Mouse (Mus musculus): Measurements from ENCODE around the gene Ptgfr.

Ptgfr gene

DNA sequence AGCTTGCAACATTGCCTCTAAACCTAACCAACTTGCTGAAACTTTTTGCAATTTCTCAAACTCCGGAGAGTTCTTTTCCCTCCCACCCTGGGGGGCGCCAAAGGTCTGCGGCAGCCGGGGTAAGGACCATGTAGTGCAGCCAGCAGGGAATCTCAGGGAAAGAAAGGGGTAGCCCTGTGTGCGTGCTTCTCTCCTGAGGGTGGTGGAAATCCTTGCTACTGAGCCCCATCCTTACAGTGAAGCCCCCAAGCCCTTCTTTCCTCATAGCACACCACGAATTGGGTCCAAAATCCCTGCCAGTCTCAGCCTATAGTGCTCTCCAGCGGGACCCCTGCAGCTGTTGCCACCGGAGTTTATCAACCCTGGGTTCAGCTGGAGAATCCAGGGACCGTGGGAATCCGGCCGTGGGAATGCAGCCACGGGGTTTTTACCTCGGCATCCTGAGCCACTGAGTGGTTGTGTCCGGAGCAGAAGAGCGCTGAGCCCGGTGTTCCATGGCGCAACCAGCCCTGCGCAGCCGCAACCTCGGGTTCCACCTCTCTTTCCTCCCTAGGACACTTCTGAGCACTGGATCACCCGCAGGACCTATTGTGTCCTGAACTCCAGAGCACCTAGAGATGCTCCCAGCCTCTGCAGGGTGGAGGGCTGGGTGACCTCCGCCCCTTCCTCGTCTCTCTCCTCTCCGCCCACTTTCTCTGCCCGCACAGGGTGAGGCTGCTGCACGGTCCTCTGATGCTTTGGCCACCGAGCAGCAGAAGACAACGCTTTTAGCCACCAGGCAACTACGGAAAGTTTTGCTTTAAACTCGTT is at the start of gene Ptgfr:
Gene Ptgfr, minus strand, starts transcription at position 760 of the 810 bp plus-strand sequence.
- peak; percentile 48 for DNase-seq (ENCODE audit: low read depth, low spot score)

DNA sequence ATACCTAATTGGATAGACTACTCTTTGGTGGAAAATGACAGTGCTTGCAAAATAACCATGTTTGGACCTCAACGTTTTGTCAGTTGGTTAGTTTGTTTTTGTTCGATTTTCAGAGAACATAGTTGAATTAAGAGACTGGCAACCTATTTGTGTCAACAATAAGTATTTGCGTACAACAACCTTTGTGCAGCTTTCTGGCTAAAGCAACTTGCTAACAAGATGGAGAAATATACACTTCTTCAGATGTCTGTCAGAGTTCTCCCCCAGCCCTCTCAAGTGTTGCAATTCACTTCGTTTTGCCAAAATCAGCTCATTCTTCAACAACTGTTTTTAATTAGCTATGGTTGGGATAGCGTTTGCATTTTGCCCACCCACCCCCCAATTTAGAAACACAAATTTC is 46.5 kb upstream of the Ptgfr start:
- DNase-seq (ENCODE audit: low read depth, low spot score), result no peak

DNA sequence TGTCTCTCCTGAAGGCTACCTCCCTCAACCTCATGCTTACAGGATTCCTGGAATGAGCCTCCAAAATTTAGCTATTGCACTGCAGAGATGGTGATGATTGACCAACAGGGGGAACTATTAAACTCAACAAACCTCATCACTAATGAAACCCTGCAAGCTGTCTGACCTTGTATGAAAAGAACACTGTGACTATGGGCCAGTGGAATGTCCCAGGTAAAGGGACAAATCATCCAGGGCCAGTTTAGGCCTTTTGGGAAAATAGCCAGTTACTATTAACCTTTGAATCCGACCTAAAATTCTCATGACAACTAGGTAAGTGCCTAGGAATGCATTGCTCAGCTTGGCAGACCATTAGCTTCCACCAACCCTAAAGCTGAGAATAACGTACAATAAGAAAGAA is 42.6 kb upstream of the Ptgfr start:
- no peak for DNase-seq (ENCODE audit: low read depth, low spot score)

DNA sequence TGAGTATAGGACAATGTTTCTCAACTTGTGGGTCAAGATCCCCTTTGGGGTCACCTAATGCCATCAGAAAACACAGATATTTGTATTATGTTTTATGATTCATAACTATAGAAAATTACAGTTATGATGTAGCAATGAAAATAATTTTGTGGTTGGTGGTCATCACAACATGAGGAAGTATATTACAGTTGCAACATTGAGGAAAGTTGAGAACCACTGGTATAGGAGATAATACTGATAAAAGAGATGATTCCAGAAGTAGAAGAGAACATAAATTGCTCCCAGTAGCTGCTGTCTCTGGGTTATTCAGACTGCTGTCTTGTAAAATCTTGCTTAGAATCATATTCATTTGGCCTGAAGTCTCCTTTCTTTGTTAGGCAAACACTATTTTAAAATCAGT is 31.5 kb upstream of the Ptgfr start:
- DNase-seq (ENCODE audit: low read depth, low spot score), result no peak

DNA sequence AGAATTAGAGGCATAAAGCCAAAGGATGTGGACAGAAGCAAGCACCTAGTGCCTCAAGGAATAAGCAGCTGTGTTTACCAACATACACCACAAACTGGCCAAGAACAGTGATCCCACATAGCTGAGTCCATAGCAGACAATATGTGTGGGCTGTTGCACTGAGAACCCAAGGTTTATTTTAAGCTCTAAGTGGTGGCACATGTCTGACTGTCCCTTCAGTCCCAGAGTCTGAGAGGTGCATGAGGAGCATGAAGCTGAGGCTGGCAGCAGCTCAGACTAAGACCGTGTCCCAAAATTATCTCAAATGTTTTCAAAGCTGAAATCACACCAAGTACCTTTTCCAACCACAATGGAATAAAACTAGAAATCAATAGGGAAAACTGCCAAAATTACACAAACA is 13.9 kb upstream of the Ptgfr start:
- no peak for DNase-seq (ENCODE audit: low read depth, low spot score)

DNA sequence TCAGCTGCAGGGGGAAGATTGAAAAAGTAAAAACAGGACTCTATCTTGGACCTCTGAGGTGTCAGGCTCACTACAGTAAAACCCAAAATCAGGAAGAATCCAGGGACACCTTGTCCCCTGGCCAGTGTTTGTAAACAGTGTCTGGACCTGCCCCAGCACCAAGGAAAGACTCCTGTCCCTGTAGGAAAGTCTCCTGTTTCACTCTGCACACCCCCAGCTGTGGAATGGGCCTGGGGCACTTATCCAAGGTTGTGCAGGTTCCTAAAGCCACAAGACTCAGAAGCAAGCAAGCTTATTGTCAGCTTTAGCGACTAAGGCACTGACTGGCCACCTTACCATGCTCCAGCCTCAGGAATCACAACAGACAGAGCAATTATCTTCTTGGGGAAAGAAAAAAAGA is 13.2 kb upstream of the Ptgfr start:
- no peak for DNase-seq (ENCODE audit: low read depth, low spot score)

DNA sequence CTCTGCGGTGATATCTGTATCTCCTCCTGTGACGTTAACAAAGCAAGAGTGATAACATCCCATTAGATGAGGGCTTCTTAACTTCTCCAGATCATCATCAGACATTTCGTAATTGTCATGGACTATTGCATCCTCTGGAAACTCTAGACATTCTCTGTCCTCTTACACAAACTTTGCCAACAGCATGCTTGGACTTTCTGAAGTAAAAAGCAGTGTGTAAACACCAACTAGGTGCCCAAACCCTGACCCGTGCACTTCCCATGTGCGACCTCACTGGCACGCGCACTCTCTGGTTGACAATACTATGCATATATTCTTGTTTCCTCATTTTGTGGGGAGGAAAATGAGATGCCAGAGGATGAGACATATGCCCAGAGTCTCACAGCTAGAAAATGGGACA is 8.9 kb upstream of the Ptgfr start:
- no peak for DNase-seq (ENCODE audit: low read depth, low spot score)

DNA sequence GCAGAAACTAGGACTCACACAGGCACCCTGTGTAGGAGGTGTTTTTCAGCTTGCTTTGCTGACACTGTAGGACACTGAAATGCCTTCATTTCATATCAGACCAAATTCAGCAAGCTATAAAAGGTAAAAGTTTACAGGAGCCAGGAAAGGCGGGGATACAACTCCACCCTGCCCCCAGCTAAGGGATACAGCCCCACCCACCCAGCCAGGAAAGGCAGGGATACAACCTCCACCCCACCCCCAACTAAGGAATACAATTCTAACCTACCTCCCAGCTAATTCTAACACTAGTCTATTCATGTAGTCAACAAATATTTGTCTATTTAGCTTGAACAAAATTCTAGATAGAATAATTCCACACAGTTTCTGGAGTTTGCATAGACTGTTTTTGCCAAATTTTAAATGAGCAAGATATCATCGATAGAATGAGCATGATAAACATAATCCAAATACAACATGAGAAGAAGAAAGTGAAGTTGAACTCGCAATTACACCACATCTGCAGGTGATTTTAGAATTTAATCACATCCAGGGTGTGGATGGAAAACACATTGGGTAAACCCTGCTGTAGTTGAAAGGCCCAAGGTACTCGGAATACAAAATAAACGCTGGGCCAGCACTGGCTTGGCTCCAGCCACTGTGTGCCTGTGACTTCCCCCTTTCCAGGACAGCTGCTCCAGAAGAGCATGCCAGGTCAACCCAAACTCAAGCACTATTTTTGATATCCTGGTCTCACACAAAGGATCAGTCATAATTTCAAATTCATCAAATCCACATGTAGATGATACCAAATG is 7.1 kb upstream of the Ptgfr start:
- DNase-seq (ENCODE audit: low read depth, low spot score), result no peak

DNA sequence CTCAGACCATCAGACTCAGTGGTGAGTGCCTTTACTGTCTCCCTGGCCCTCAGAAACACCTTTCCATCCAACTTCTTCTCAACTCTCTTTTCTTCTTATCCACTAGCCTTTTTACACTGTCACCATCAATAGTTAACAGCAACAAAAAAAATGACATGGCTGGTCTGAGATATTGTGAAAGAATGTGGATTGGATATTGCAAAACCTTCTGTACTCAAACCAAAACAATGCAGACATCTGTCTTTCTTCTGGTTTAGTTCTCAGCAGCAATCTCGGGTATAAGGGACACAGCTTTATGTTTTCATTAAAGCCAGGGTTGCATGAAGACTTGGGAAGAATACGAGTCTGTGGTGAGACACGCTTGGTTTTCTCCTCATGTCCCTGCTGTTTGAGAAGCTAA is 3.3 kb upstream of the Ptgfr start:
- DNase-seq (ENCODE audit: low read depth, low spot score), result no peak

DNA sequence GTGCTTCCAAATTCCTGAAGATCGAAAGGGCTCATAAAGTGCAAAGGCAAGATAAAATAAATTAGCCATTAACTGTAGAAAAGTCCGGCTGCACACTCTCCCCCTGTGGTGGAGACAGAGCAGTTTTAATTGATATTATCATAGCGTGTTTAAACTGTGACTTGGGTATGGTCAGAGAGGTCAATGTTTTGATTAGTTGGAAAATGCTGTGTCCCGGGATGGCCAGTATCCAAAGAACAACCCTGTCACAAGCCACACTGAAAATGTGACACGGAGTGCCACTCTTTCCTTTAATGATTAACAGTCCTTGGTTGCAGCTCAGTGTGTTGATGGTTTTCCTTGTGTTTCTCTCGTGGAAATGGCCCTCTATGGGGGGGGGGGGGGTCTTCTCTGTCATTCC is 942 bp upstream of the Ptgfr start:
- DNase-seq (ENCODE audit: low read depth, low spot score), result no peak

DNA sequence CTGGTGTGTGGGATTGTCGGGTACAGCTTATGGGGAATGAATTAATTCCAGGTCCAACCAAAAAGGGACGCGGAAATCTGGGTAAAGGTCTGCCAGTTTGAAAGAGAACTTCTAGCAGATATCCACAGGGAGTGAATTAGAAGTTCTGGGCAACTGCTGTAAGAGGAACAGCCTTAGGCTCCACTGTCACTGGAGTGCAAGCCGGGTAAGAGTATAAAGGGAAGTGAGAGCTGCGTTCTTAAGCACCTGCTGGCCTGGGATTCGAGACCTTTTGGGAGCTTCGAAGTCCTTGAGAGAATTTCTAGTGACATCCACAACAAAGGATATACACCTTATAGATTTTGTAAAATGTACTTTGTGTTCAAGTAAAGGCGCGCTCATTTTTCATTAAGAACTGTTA is 319 bp upstream of the Ptgfr start:
- no peak for DNase-seq (ENCODE audit: low read depth, low spot score)

DNA sequence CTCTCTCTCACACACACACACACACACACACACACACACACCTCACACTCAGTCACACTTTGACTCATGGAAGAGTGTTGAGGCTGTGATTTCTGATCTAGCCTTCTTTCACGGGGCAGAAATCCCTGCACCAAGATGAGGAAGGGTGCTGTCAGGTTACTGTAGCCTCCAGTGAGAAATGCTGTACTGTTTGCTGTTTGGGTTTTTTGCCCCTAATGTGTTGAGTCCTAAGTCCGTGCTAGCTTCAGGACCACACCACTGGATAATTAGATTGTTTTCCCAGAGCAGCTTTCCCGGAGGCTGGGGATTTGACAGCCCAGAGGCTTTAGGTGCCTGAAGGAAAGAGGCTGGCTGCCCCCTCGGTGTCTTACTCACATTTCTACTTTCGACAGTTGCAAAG is 979 bp downstream of the Ptgfr start:
- no peak for DNase-seq (ENCODE audit: low read depth, low spot score)

DNA sequence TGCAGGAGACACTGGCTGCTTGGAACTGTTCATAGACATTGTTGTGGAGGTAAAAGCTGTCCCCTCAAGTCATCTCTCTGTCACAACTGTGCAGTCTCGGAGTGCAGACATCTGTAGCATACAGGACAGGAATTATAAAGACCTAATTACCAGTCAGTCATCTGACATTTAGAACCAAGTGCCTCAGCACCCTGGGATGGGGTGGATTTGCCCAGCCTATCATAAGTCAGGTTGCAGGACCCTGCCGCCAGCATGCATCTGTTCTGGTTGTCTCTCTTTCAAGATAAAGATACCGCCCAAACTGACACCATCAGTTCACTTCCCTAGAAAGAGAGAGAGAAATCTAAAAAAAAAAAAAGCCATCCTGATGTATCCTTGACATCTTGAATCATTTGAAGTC is 1.6 kb downstream of the Ptgfr start:
- DNase-seq (ENCODE audit: low read depth, low spot score), result no peak

DNA sequence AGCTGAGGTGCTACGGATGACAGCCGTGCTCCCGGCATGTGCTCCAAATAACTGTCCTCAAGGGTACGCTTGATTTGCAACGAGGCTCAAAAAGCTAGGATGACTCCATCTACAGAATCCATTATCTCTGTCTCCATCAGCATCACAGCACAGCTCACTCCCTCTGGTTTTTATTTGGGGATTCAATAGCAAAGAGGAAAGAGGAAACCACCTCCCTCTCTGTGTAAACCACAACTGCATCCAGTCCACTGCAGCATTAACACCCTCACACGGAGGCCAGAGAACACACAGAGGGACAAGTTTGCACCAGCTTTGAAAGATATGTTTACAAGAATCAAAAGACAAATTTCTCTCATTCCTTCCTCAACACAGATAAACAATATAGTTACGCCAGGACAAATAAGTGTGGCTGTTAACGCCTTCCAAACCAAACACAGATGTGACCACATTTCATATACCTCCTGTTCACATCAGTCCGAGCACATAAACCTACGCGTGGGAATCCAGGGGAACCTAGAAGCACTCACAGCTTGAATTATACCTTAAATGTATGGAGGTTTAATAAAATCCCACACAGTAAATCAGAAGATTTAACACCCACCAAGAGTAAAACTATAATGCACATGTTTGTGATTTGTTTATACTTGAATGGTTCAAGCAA is 9.3 kb downstream of the Ptgfr start:
- DNase-seq (ENCODE audit: low read depth, low spot score), result no peak

DNA sequence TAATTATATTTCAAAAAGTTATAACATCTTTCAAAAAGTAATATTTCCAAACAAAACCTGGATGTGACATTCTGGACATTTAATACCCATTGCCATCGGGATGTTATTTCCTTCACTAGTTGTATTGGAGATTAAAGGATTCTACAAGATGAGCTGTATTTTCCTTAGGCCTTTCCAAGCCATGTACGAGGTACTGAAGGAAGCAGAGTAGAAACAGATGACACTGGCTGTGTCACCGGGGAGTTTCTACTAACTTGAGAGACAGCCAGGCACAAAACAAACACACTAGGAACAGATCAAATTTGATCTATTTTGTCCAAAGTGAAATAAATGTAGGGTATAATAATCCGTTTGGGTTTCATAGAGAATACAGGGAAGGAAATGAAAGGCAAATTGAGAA is 17.6 kb downstream of the Ptgfr start:
- DNase-seq (ENCODE audit: low read depth, low spot score), result no peak

DNA sequence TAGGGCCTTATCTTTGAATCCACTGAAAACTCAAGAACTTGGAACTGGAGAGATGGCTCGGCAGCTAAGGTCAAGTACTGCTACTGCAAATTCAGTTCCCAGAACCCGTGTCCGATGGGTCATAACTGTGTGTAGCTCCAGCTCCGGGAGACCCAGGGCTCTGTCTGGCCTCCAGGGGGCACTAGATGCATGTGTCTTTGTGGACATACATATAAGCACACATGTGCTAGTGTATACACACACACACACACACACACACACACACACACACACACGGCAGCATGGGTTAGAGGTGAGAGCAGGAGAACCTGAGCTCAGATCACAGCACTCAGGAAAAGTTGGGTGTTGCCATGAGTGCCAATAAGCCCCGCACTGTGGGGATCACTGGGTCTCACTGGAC is 19.2 kb downstream of the Ptgfr start:
- no peak for DNase-seq (ENCODE audit: low read depth, low spot score)

DNA sequence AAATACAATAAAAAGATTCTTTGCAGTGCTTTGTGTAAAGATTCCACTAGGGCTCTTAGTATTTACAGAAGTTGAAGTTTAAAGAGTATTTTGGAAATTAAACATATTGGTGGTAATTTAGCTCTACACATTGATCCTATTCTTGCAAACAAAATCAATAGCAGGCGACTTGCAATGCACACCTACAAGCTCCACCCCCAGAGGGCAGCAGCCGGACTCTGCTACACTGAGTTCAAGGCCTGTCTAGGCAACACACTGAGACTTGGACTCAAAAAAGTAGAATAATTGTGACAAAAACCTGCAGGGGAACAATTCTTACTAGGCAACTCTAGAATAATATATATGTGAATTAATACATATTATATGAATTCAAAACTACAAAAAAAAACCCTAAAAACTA is 28.8 kb downstream of the Ptgfr start:
- no peak for DNase-seq (ENCODE audit: low read depth, low spot score)

DNA sequence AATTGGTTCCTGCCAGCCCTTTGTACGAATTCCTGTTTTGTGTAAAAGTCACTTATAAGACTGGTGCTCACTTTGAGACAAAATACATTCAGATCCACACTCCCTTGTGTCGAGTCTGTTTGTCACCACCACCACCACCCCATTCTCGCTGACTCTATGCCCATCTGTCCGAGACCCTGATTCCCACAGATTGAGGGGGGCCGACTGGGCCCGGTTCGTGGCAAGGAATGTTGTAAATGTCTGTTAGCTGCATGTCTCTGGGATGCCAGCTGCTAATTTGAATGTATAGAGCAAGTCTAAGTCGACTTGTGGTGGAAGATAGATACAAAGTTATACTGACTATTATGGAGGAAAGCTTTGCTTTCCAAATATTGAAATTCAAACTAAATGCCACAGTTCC is 48.8 kb downstream of the Ptgfr start:
- DNase-seq (ENCODE audit: low read depth, low spot score), result no peak

DNA sequence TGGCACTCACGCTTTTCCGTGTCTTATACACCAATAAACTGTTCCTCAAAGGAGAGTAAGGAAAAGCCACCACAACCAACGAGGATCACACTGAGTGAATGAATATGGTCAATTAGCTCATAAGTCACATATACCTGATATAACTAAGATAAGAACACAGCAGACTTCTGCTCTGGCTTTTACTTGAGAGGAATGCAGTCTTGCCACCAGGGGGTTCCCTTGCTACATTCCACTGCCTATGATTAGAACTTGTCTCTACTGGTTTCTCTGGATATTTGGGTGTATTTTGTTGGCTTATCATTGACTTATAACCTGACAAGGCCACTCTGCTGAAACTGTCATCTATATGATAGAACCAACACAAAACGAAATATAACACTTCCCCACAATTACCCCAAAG is 62.3 kb downstream of the Ptgfr start:
- DNase-seq (ENCODE audit: low read depth, low spot score), result peak; percentile 34

DNA sequence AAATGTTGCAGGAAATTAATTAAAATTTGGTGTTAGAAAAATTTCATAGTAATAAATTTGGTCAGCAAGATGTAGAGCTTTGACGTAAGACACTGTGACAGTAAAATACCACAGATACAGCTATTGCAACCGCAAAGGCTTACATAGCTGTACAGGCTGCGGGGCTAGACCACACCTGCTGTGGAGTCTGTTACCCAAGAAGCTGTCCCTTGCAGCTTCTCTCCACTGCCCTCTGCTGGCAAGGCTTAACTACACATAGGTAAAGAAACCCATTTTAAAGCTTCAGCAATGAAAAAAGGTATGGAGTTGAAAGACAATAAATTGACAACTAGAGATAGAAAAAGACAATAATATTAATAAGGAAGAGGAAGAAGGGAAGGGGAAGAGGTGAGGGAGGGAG is 66.4 kb downstream of the Ptgfr start:
- DNase-seq (ENCODE audit: low read depth, low spot score), result peak; percentile 48

DNA sequence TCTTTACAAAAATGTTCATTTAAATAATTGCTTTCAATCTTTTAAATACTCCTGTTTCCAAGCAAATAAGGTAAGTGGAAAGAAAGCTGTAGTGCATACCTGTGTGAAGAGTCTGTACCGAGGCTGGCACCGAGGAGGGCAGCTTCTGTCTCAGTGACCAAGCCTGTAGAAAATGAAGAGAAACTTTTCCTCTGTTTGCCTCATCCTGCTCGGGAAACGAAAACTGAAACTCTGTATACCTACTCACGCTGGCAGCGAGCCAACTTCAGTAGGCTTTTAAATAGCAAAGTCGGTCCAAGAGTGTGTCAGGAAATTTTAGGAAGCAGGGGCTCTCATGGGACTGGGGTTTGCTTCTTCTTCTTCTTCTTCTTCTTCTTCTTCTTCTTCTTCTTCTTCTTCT is 87.7 kb downstream of the Ptgfr start, which contains the start of gene Ifi44:
Gene Ifi44, minus strand, starts transcription at position 224 of the 400 bp plus-strand sequence.
- DNase-seq (ENCODE audit: low read depth, low spot score), result no peak

DNA sequence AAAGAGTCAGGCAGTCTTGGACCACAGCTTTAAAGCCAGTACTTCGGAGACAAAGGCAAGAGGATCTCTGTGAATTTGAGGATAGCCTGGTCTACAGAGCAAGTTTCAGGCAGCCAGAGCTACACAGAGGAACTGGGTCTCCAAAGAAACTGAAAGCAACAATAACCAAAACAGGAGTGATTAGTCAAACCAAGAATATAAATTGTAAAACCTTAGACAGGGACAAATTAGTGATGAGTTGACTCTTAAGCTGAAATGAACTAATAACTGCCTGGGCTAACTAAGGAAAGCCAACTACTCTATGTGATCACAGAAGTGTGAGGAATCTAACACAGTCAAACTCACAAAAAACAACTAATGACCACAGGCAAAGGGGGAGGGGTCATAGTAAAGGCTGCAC is 88.9 kb downstream of the Ptgfr start:
- no peak for DNase-seq (ENCODE audit: low read depth, low spot score)

Measured in mesoderm, embryonic 11.5 days (tissue).